Mouse (Mus musculus) regulatory T cell (primary cell): ENCODE data around the gene Tmem156.
"Not testable (repeated sequence)": the region's sequence is repeated elsewhere in the genome, so short reads cannot be mapped to it uniquely, and the experiment has no call there.

Experiments used
- in situ Hi-C: fragments of 300-600 bp; cut with MboI, MseI; formaldehyde crosslinking; loops from one replicate; pipeline ENCODE4 v1.15.1; 2025; ENCODE audit warnings: high pct_unique_total_duplicates

Tmem156 gene

DNA sequence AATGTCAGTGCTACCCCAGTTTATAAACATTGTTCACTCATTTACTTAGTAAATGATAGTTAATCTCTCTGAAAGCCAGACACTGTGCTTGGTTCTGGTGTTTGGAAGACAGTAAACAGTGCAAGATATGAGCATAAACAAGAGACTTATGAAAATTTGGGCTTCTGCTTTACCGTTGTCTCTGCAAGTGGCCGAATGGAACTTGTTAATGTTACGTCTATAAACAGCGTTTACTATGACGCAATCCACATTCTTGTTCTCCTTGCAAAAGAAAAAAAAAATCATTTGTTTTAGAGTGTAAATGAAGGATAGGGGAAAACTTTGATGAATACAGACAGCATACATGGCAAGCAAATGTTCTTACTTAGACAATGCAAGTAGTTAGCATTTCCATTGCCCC, at the start of gene Tmem156:
Tmem156 (minus strand) TSS at position 212 of the 400 bp plus-strand sequence.
- in situ Hi-C loops: no loop called here

- in situ Hi-C loops: no loop called here
These were observed 49.3 kb upstream of the Tmem156 start for GRCm38 (mm10) chr5:65141242-65141641.

GRCm38 (mm10) chr5:65137073-65137472, 45.1 kb upstream of the Tmem156 start:
- in situ Hi-C loops: no loop called here

- in situ Hi-C loops: no loop called here
These were observed 44.2 kb upstream of the Tmem156 start for GRCm38 (mm10) chr5:65136159-65136558.

DNA sequence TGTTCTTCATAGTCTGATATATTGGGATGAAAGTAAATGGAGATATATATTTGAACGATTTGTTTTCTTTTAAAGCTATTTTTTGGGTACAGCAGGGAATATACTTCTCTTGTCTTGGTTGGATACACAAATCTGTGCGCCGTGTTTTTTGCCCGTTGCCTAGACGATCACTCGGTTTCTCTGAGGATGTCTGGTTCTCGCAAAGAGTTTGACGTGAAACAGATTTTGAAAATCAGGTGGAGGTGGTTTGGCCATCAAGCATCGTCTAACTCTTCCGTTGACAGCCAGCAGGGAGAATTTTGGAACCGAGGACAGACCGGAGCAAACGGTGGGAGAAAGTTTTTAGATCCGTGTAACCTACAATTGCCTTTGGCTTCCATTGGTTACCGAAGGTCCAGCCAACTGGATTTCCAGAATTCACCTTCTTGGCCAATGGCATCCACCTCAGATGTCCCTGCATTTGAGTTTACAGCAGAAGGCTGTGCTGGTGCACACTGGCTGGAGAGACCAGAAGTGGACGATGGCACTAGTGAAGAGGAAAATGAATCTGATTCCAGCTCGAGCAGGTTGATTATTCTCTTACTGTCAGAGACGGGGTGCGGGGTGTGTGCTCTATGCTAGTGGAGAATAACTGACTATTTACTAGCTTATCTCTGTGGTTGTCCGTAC, 39.4 kb upstream of the Tmem156 start:
- in situ Hi-C loops: no loop called here

GRCm38 (mm10) chr5:65130528-65131210, 38.7 kb upstream of the Tmem156 start:
- in situ Hi-C loops: no loop called here

DNA sequence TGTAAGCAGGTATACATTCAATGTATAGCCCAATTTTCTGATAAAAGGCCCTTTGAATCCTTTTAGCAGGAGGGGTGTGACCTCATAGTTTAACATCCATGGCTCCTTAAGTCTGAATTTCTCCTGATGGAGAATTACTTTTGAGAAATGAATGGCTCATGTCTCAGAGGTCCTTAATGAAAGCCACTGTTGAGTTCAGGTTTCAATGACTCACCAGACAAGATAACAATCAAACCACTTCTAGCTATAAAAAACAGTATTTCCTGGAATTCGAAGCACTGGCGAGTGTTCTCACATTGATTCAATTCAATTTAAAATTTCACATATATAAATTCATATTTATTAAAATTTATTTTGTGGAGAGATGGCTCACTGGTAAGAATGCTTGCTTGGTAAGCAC, 36.5 kb upstream of the Tmem156 start:
- in situ Hi-C loops: no loop called here

DNA sequence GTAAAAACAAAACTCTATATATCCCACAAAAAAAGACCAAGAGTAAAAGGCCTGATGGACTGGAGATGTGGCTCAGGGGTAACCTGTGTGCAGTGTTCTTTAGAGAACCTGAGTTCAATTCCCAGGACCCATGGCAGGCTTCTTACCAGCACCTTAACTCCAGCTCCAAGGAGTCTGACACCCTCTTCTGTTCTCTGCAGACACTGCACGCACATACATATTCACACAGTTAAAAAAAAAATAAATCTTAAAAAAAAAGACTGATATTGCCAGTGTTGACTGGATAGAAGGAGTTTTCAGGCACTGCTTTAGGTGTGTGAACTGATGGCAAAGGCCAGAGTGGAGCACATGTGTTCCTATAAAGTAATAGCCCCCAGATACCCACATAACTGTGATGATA, 34.2 kb upstream of the Tmem156 start:
- in situ Hi-C loops: no loop called here

- in situ Hi-C loops: no loop called here
These were observed 30.7 kb upstream of the Tmem156 start for GRCm38 (mm10) chr5:65122616-65123015.

- in situ Hi-C loops: no loop called here
These were observed 28.0 kb upstream of the Tmem156 start for GRCm38 (mm10) chr5:65119918-65120317.

GRCm38 (mm10) chr5:65119495-65119894, 27.6 kb upstream of the Tmem156 start:
- in situ Hi-C loops: no loop called here

- in situ Hi-C loops: no loop called here
These were observed 24.9 kb upstream of the Tmem156 start for GRCm38 (mm10) chr5:65116789-65117188.

DNA sequence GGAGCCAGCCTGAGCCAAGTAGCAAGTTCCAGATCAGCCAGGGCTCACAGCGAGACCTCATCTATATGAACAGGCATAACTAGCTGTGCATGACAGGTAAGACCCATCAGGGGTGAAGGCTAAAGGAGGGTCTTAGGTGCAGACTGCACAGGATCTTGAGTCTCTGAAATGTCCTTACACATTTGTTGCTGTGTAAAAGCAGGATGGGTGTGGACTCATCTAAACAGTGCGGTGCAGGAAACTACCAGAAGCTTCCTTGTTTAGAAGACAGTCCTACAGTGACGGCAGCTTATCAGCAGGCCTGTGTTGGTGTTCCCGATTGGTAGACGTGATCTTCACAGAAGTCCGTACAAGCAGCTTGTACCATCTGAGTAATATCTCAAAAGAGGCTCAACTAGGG, 21.4 kb upstream of the Tmem156 start:
- in situ Hi-C loops: no loop called here

DNA sequence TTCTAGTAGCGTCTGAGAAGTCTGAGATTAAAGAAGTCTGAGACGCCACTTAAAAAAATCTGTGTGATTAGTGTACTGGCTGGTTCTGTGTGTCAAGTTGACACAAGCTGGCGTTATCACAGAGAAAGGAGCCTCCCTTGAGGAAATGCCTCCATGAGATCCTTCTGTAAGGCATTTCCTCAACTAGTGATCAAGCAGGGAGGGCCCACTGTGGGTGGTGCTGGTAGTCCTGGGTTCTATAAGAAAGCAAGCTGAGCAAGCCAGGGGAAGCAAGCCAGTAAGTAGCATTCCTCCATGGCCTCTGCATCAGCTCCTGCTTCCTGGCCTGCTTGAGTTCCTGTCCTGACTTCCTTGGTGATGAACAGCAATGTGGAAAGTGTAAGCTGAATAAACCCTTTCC, 20.3 kb upstream of the Tmem156 start:
- in situ Hi-C loops: not testable (repeated sequence)

GRCm38 (mm10) chr5:65107773-65108432, 16.0 kb upstream of the Tmem156 start:
- in situ Hi-C loops: no loop called here

DNA sequence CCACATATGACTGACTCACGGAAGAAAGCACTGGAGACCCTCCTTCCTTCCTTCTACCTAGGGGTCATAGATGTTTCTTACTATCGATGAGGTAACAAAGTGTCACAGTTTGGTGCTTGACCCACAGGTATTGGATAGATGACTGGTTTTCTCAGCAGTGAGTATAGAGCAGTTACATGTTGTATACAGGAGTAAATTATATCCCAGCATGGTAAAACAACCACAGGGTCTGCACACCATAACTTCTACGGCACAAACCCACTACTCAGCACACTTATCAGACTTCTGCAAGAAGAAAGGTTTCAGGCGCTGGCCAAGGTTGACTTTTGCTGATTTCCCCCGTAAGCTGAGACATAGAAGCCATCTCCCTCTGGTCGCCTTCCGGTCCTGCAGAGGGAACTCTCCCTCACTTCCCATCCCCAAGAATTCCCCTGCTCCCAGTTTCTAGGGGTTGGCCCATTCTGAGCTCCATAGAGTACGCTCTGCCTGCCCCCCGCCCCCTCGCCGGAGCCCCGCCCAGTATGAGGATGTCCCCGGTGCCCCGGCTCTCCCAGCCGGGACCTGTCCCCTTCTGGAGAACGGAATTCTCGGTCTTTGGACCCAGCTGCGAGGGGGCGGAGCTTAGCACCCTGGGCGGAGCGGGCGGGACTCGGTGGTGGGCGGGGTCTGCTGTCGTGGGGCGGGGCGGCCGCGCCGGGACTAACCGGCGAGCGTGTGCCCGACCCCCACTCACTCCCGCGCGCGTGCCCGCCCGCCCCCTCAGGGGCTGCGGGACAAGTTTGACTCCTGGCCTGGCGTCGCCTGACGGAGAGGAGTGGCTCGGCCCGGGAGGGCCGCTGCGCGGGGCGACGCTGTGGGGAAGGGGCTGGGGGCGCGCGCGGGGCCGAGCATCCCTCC, 15.2 kb upstream of the Tmem156 start, which contains the start of gene Klhl5:
Klhl5 (plus strand) TSS at position 664 of the 897 bp plus-strand sequence.
- in situ Hi-C loops: no loop called here

- in situ Hi-C loops: no loop called here
These were observed 10.7 kb upstream of the Tmem156 start for GRCm38 (mm10) chr5:65102641-65103042.

- in situ Hi-C loops: no loop called here
These were observed 10.2 kb upstream of the Tmem156 start for GRCm38 (mm10) chr5:65102026-65102640.

GRCm38 (mm10) chr5:65101621-65102020, 9.7 kb upstream of the Tmem156 start:
- in situ Hi-C loops: no loop called here

DNA sequence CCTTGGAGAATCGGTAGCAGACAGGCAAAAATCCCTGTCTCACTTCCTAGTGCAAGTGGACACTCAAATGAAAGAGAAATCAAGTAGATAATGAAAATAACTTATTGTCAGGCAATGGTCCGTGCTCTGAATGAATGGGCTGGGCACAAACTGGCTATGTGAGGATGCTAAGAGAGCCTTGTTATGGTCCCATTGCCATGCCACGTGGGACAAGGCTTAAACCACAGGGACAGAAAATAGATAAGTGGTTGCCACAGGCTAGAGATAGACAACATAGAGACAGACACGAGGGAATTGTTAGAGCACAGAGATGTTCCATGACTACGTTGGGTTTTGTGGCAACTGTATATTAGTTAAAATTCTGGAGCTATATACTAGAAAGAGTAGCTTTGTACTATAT, 9.3 kb upstream of the Tmem156 start:
- in situ Hi-C loops: no loop called here

GRCm38 (mm10) chr5:65100002-65100401, 8.1 kb upstream of the Tmem156 start:
- in situ Hi-C loops: no loop called here
